In the genomic region with DNA sequence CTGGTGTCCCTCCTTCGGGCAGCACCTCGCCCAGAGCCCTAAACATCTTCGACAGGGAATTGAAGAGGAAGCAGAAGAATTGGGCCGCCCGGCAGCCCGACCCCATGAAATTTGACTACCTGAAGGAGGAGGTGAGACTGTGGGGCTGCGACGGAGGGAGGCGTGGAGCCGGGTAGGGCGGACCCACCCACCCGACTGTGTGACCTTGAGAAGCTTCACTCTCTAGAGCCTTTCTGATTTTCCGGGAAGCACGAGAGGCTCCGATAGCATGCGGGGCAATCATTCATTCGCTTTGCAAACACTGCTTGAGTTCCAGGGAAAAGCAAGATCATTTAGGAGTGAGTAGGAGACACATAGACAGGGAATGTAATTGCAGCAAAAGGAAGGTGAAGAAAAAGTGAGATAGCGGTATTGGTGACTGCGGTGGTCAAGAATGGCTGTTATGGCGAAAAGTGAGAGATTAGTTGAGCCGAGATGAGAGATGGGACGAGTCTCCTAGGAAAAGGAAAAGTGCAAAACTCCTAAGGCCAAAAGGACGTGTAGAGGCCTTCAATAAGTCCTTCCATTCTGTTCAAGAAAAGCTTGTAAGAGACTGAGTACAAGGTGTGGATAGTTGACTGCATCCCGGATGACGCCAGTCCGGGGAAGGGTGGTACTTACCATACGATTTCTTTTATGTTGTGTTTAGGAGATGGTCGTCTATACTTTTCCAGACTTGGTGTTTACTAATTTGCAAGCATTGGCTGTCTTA, we compare ENCODE assay signal across 9 mouse cellular contexts. TPM values are rescaled to one million over a fixed set of nuclear protein-coding genes. Genes with fewer than 3 reads are reported as not detected.
A peak's percentile ranks its signal among the peaks of the same experiment; 100 is the strongest.
DNase-seq lines count a peak whose midpoint lies in the region; ATAC-seq and TF ChIP-seq lines count a peak whose summit lies in the region.
"Had no signal": no experiment of that assay in that cellular context is flagged by ENCODE, and none has a peak within 500 bp of the region (broad histone marks: within the 10 kb centered on the region; RNA-seq: fewer than 3 reads in every experiment).

No protein-coding gene starts in this region.

- peak overlapping the region; percentile 92 for H3K9ac ChIP-seq in heart, embryonic 14.5 days (ENCODE audit: low read length)
- H3K9ac ChIP-seq in ES-E14 (ENCODE audit: insufficient read depth, low read depth, low read length, poor library complexity, severe bottlenecking): peak overlapping the region; percentile 81
- H3K9ac ChIP-seq in embryonic facial prominence, embryonic 14.5 days (ENCODE audit: low read depth, low read length): peak overlapping the region; percentile 82
- H3K9ac ChIP-seq in intestine, postnatal 0 days (ENCODE audit: low read depth, low read length): peak overlapping the region; percentile 82
- peak overlapping the region; percentile 73 for H3K9ac ChIP-seq in midbrain, postnatal 0 days (replicated peaks; ENCODE audit: low read length, poor library complexity, severe bottlenecking)

- WGBS in heart, embryonic 14.5 days: 4% methylated on average over 28 of the region's 28 CpGs
- WGBS in embryonic facial prominence, embryonic 14.5 days: 8% methylated on average over 28 of the region's 28 CpGs
- 5% methylated on average over 28 of the region's 28 CpGs for WGBS in intestine, postnatal 0 days
- 7% methylated on average over 28 of the region's 28 CpGs for WGBS in midbrain, postnatal 0 days

- peaks cover 0 to 12% of the 10 kb centered on the region in 2 experiments; a peak in 3 of 4 replicates for H3K4me1 ChIP-seq in heart, embryonic 14.5 days (ENCODE audit: control insufficient read depth in 2 of 2, insufficient read depth in 2 of 2, low read length in 2 of 2)
- 0 out of 4 replicates have a peak, but pooled peaks cover 0 to 2% of the 10 kb centered on the region in 2 experiments for H3K4me1 ChIP-seq in ES-E14 (ENCODE audit: control insufficient read depth in 2 of 2, insufficient read depth in 2 of 2, low read length in 2 of 2, poor library complexity in 1 of 2)
- H3K4me1 ChIP-seq in embryonic facial prominence, embryonic 14.5 days (ENCODE audit: control insufficient read depth, insufficient read depth, low read length): peaks cover 4% of the 10 kb centered on the region; the same call in 1 of the 2 replicates
- H3K4me1 ChIP-seq in intestine, postnatal 0 days (replicated peaks; ENCODE audit: control insufficient read depth, insufficient read depth, low read length): no peaks in the 10 kb centered on the region
- peaks cover 3% of the 10 kb centered on the region for H3K4me1 ChIP-seq in midbrain, postnatal 0 days (ENCODE audit: insufficient read depth, low read length)

- peak overlapping the region; percentile 85 to 88 for H3K27ac ChIP-seq in heart, embryonic 14.5 days (replicated peaks in 1 of 2; ENCODE audit: control insufficient read depth in 1 of 2, insufficient read depth in 1 of 2, low read depth in 2 of 2, low read length in 2 of 2)
- peak overlapping the region; percentile 55; the same call in 1 of the 2 replicates for H3K27ac ChIP-seq in ES-E14 (ENCODE audit: insufficient read depth, low read depth, low read length, poor library complexity, severe bottlenecking)
- peak overlapping the region; percentile 75 for H3K27ac ChIP-seq in embryonic facial prominence, embryonic 14.5 days (replicated peaks; ENCODE audit: low read depth, low read length)
- H3K27ac ChIP-seq in intestine, postnatal 0 days (ENCODE audit: low read depth, low read length): peak overlapping the region; percentile 67
- H3K27ac ChIP-seq in midbrain, postnatal 0 days (ENCODE audit: low read depth, low read length): peak overlapping the region; percentile 59

- no peaks in the 10 kb centered on the region for H3K9me3 ChIP-seq in heart, embryonic 14.5 days (ENCODE audit: control insufficient read depth, low read length)
- no peaks in the 10 kb centered on the region for H3K9me3 ChIP-seq in ES-E14 (ENCODE audit: control insufficient read depth, insufficient read depth, low read depth, low read length)
- H3K9me3 ChIP-seq in embryonic facial prominence, embryonic 14.5 days (ENCODE audit: control insufficient read depth, low read length): no peaks in the 10 kb centered on the region
- no peaks in the 10 kb centered on the region for H3K9me3 ChIP-seq in intestine, postnatal 0 days (ENCODE audit: control insufficient read depth)
- H3K9me3 ChIP-seq in midbrain, postnatal 0 days (ENCODE audit: low read length): no peaks in the 10 kb centered on the region

- ATAC-seq in heart, embryonic 14.5 days (ENCODE audit: insufficient number of reproducible peaks, insufficient read depth, low FRiP score, low read depth): peak; percentile 82
- ATAC-seq in embryonic facial prominence, embryonic 14.5 days (ENCODE audit: low read depth): peak; percentile 92
- peak; percentile 70 for ATAC-seq in intestine, postnatal 0 days
- ATAC-seq in midbrain, postnatal 0 days (ENCODE audit: low FRiP score): peak; percentile 84

- peaks cover 27% of the 10 kb centered on the region for H3K36me3 ChIP-seq in heart, embryonic 14.5 days (ENCODE audit: control insufficient read depth, insufficient read depth, low read length)
- H3K36me3 ChIP-seq in ES-E14 (ENCODE audit: control insufficient read depth, insufficient read depth, low read length, poor library complexity, severe bottlenecking): no peaks in the 10 kb centered on the region
- peaks cover 22% of the 10 kb centered on the region for H3K36me3 ChIP-seq in embryonic facial prominence, embryonic 14.5 days (ENCODE audit: control insufficient read depth, insufficient read depth, low read length)
- H3K36me3 ChIP-seq in intestine, postnatal 0 days (ENCODE audit: control insufficient read depth, insufficient read depth): peaks cover 11% of the 10 kb centered on the region
- H3K36me3 ChIP-seq in midbrain, postnatal 0 days (ENCODE audit: insufficient read depth, low read length): no peaks in the 10 kb centered on the region

- no peak for DNase-seq in heart, adult 8-10 months (ENCODE audit: low spot score)
- peak; percentile 69 for DNase-seq in ES-E14 (ENCODE audit: low read depth, low spot score)
- DNase-seq in embryonic facial prominence, embryonic 14.5 days (ENCODE audit: low spot score): peak; percentile 66
- DNase-seq in midbrain, postnatal 0 days (ENCODE audit: low spot score): peak; percentile 6
- DNase-seq in right cerebral cortex, postnatal 10 days (ENCODE audit: low spot score in 2 of 2): no peak
- DNase-seq in ovary, postnatal 36 days (ENCODE audit: low spot score): no peak

- peak overlapping the region; percentile 79 for H3K4me2 ChIP-seq in heart, embryonic 14.5 days (ENCODE audit: low read length)
- H3K4me2 ChIP-seq in embryonic facial prominence, embryonic 14.5 days (ENCODE audit: low read depth, low read length): peak overlapping the region; percentile 69
- peak overlapping the region; percentile 79 for H3K4me2 ChIP-seq in intestine, postnatal 0 days (replicated peaks; ENCODE audit: low read depth)
- H3K4me2 ChIP-seq in midbrain, postnatal 0 days (ENCODE audit: low read depth, low read length, poor library complexity, severe bottlenecking): peak overlapping the region; percentile 85

- TF ChIP-seq CTCF in intestine, postnatal 0 days (IDR thresholded peaks at IDR 0.05; ENCODE audit: low read depth): no peak
- no peak for TF ChIP-seq CTCF in midbrain, postnatal 0 days (IDR thresholded peaks at IDR 0.05)

- no peaks in the 10 kb centered on the region for H3K27me3 ChIP-seq in heart, embryonic 14.5 days (ENCODE audit: control insufficient read depth, insufficient read depth, low read length)
- no peaks in the 10 kb centered on the region for H3K27me3 ChIP-seq in embryonic facial prominence, embryonic 14.5 days (replicated peaks; ENCODE audit: control insufficient read depth, insufficient read depth, low read length)
- no peaks in the 10 kb centered on the region for H3K27me3 ChIP-seq in intestine, postnatal 0 days (replicated peaks; ENCODE audit: control insufficient read depth, insufficient read depth, low read length)
- H3K27me3 ChIP-seq in midbrain, postnatal 0 days (ENCODE audit: insufficient read depth, low read length): no peaks in the 10 kb centered on the region

- peak overlapping the region; percentile 90 to 98 for H3K4me3 ChIP-seq in heart, embryonic 14.5 days (ENCODE audit: control insufficient read depth in 1 of 2, insufficient read depth in 1 of 2, low read depth in 1 of 2, low read length in 2 of 2)
- H3K4me3 ChIP-seq in ES-E14 (ENCODE audit: insufficient read depth in 1 of 2, low read depth in 1 of 2, low read length in 2 of 2, poor library complexity in 1 of 2, severe bottlenecking in 1 of 2): peak overlapping the region; percentile 97 to 99
- H3K4me3 ChIP-seq in embryonic facial prominence, embryonic 14.5 days (ENCODE audit: low read depth, low read length): peak overlapping the region; percentile 76
- H3K4me3 ChIP-seq in intestine, postnatal 0 days (ENCODE audit: low read depth, low read length): peak overlapping the region; percentile 83
- peak overlapping the region; percentile 77 for H3K4me3 ChIP-seq in midbrain, postnatal 0 days (ENCODE audit: low read depth, low read length)

- in situ Hi-C loops in ES-E14 (cut with MboI; ENCODE audit: low sequenced_read_pairs in 2 of 2, unreplicated experiment in 2 of 2): no loop called here

RNA-seq across cellular contexts. Expression of a gene that starts 0.5 kb away (rescaled TPM):
- 36.1 and 39.0 TPM in 2 replicates for polyA plus RNA-seq in heart, embryonic 14.5 days (2014; fragmentation: Nextera tagmentation; extraction: Ambion mirVana)
- 10 to 100 TPM; 31.2 to 35.0 (median 32.6) TPM for total RNA-seq in heart, adult 8-10 months (2022)
- 12.9 and 14.0 TPM in 2 replicates for total RNA-seq in ES-E14 (2012; rRNA removed)
- polyA plus RNA-seq in embryonic facial prominence, embryonic 14.5 days (2014; fragmentation: Nextera tagmentation; extraction: Ambion mirVana): 22.5 and 26.9 TPM in 2 replicates
- 12.8 and 13.3 TPM in 2 replicates for polyA plus RNA-seq in intestine, postnatal 0 days (2015; fragmentation: Nextera tagmentation; extraction: Ambion mirVana)
- 33.0 and 35.2 TPM in 2 replicates for total RNA-seq in midbrain, postnatal 0 days (2014; rRNA removed)
- 59.1 and 60.0 TPM in 2 replicates for polyA plus RNA-seq in midbrain, postnatal 0 days (2015; fragmentation: Nextera tagmentation; extraction: Ambion mirVana)

RNA-seq across cellular contexts. Expression of a gene that starts 0.6 kb away (rescaled TPM):
- polyA plus RNA-seq in heart, embryonic 14.5 days (2014; fragmentation: Nextera tagmentation; extraction: Ambion mirVana): 14.7 and 15.6 TPM in 2 replicates
- 10 to 100 TPM in 3 of 4 experiments, 1 to 10 TPM in 1; 9.7 to 13.2 (median 11.7) TPM for total RNA-seq in heart, adult 8-10 months (2022)
- 30.2 and 41.9 TPM in 2 replicates for total RNA-seq in ES-E14 (2012; rRNA removed)
- 17.8 and 20.8 TPM in 2 replicates for polyA plus RNA-seq in embryonic facial prominence, embryonic 14.5 days (2014; fragmentation: Nextera tagmentation; extraction: Ambion mirVana)
- polyA plus RNA-seq in intestine, postnatal 0 days (2015; fragmentation: Nextera tagmentation; extraction: Ambion mirVana): 12.0 and 15.5 TPM in 2 replicates
- 6.4 and 8.9 TPM in 2 replicates for total RNA-seq in midbrain, postnatal 0 days (2014; rRNA removed)
- 13.7 and 17.2 TPM in 2 replicates for polyA plus RNA-seq in midbrain, postnatal 0 days (2015; fragmentation: Nextera tagmentation; extraction: Ambion mirVana)

RNA-seq across cellular contexts. Expression of a gene that starts 19.1 kb away (rescaled TPM):
- polyA plus RNA-seq in heart, embryonic 14.5 days (2014; fragmentation: Nextera tagmentation; extraction: Ambion mirVana): not detected in 2 replicates
- not detected for total RNA-seq in heart, adult 8-10 months (2022)
- not detected in 2 replicates for total RNA-seq in ES-E14 (2012; rRNA removed)
- polyA plus RNA-seq in embryonic facial prominence, embryonic 14.5 days (2014; fragmentation: Nextera tagmentation; extraction: Ambion mirVana): not detected in 2 replicates
- polyA plus RNA-seq in intestine, postnatal 0 days (2015; fragmentation: Nextera tagmentation; extraction: Ambion mirVana): not detected in 2 replicates
- total RNA-seq in midbrain, postnatal 0 days (2014; rRNA removed): not detected in 2 replicates
- not detected in 2 replicates for polyA plus RNA-seq in midbrain, postnatal 0 days (2015; fragmentation: Nextera tagmentation; extraction: Ambion mirVana)
- polyA plus RNA-seq: brain, embryonic 14.5 days had no signal

Comparison
In these comparisons a context has a peak if more than half of its experiments do, and no peak if none do; other contexts are left out.
1. DNase-seq: peak in ES-E14 (single experiment), embryonic facial prominence, embryonic 14.5 days (single experiment) and midbrain, postnatal 0 days (single experiment); none in heart, adult 8-10 months (single experiment), right cerebral cortex, postnatal 10 days (0 of 2) and ovary, postnatal 36 days (single experiment).
2. Peak in every context shown above with its lines, with median percentiles within 50 percentile points of each other: ATAC-seq, H3K27ac ChIP-seq, H3K4me2 ChIP-seq, H3K4me3 ChIP-seq and H3K9ac ChIP-seq.